Mouse (Mus musculus): ENCODE results near the gene Mrpl23. TPM values are rescaled to one million over a fixed set of nuclear protein-coding genes. Genes with fewer than 3 reads are reported as not detected.

Gene Mrpl23
- polyA plus RNA-seq, 1 experiment from 2014 or later, result 12.8 TPM

- Histone ChIP-seq H3K27ac (no peak overlapping the region), H3K4me1 (replicated peaks) (peaks cover 18% of the 10 kb centered on the region), H3K36me3 (no peaks in the 10 kb centered on the region), H3K9ac (replicated peaks) (no peak overlapping the region), H3K4me3 (replicated peaks) (no peak overlapping the region), H3K27me3 (no peaks in the 10 kb centered on the region), H3K4me2 (replicated peaks) (no peak overlapping the region), H3K9me3 (no peaks in the 10 kb centered on the region)
- 0 out of 2 replicates have a peak, but pooled peaks have one; percentile 43 for ATAC-seq
- WGBS, result 91% methylated on average over 9 of the region's 9 CpGs
These were observed 38.1 kb downstream of the Mrpl23 start for GRCm38 (mm10) chr7:142570565-142570964.

- Histone ChIP-seq H3K4me2 (replicated peaks) (no peak overlapping the region), H3K9ac (replicated peaks) (no peak overlapping the region), H3K9me3 (no peaks in the 10 kb centered on the region), H3K4me1 (replicated peaks) (peaks cover 18% of the 10 kb centered on the region), H3K27ac (no peak overlapping the region), H3K36me3 (no peaks in the 10 kb centered on the region), H3K27me3 (0 out of 2 replicates have a peak, but pooled peaks cover under 1% of the 10 kb centered on the region), H3K4me3 (replicated peaks) (no peak overlapping the region)
- WGBS, result 78% methylated on average over 16 of the region's 16 CpGs
- no peak for ATAC-seq
These were observed 39.2 kb downstream of the Mrpl23 start for GRCm38 (mm10) chr7:142571458-142572220.

GRCm38 (mm10) chr7:142572343-142572742 lies 39.9 kb downstream of the Mrpl23 start:
- H3K36me3 ChIP-seq, result no peaks in the 10 kb centered on the region
- peaks cover 6% of the 10 kb centered on the region for H3K27me3 ChIP-seq
- peaks cover 18% of the 10 kb centered on the region for H3K4me1 ChIP-seq (replicated peaks)
- 72% methylated on average over 7 of the region's 7 CpGs for WGBS
- H3K9ac ChIP-seq (replicated peaks), result no peak overlapping the region
- H3K9me3 ChIP-seq, result no peaks in the 10 kb centered on the region
- H3K4me3 ChIP-seq (replicated peaks), result no peak overlapping the region
- no peak overlapping the region for H3K4me2 ChIP-seq (replicated peaks)
- H3K27ac ChIP-seq, result no peak overlapping the region
- ATAC-seq, result no peak

- no peak overlapping the region for H3K4me2 ChIP-seq (replicated peaks)
- peaks cover 18% of the 10 kb centered on the region for H3K4me1 ChIP-seq (replicated peaks)
- no peak overlapping the region for H3K4me3 ChIP-seq (replicated peaks)
- H3K36me3 ChIP-seq, result no peaks in the 10 kb centered on the region
- ATAC-seq, result no peak
- no peaks in the 10 kb centered on the region for H3K9me3 ChIP-seq
- H3K27ac ChIP-seq, result no peak overlapping the region
- peaks cover 6% of the 10 kb centered on the region for H3K27me3 ChIP-seq
- no peak overlapping the region for H3K9ac ChIP-seq (replicated peaks)
- WGBS, result 44% methylated on average over 6 of the region's 6 CpGs
These were observed 40.5 kb downstream of the Mrpl23 start for GRCm38 (mm10) chr7:142572992-142573391.

GRCm38 (mm10) chr7:142574155-142574660 lies 41.7 kb downstream of the Mrpl23 start:
- H3K4me3 ChIP-seq (replicated peaks), result no peak overlapping the region
- peaks cover 16% of the 10 kb centered on the region for H3K4me1 ChIP-seq (replicated peaks)
- H3K9me3 ChIP-seq, result no peaks in the 10 kb centered on the region
- WGBS, result 67% methylated on average over 3 of the region's 3 CpGs
- H3K36me3 ChIP-seq, result no peaks in the 10 kb centered on the region
- ATAC-seq, result no peak
- no peak overlapping the region for H3K9ac ChIP-seq (replicated peaks)
- no peak overlapping the region for H3K27ac ChIP-seq
- no peak overlapping the region for H3K4me2 ChIP-seq (replicated peaks)
- H3K27me3 ChIP-seq, result peaks cover 11% of the 10 kb centered on the region

GRCm38 (mm10) chr7:142574826-142575351 lies 42.4 kb downstream of the Mrpl23 start:
- Histone ChIP-seq H3K4me1 (replicated peaks) (peaks cover 12% of the 10 kb centered on the region; the same call in 1 of the 2 replicates), H3K4me3 (replicated peaks) (no peak overlapping the region), H3K36me3 (no peaks in the 10 kb centered on the region), H3K9ac (replicated peaks) (no peak overlapping the region), H3K4me2 (replicated peaks) (no peak overlapping the region), H3K9me3 (no peaks in the 10 kb centered on the region), H3K27me3 (peaks cover 11% of the 10 kb centered on the region), H3K27ac (no peak overlapping the region)
- no peak for ATAC-seq
- 87% methylated on average over 9 of the region's 9 CpGs for WGBS

- no peak for ATAC-seq
- Histone ChIP-seq H3K9ac (replicated peaks) (no peak overlapping the region), H3K9me3 (no peaks in the 10 kb centered on the region), H3K36me3 (no peaks in the 10 kb centered on the region), H3K4me2 (replicated peaks) (no peak overlapping the region), H3K4me1 (replicated peaks) (peaks cover 12% of the 10 kb centered on the region; the same call in 1 of the 2 replicates), H3K4me3 (replicated peaks) (no peak overlapping the region), H3K27ac (no peak overlapping the region), H3K27me3 (peaks cover 11% of the 10 kb centered on the region)
- 90% methylated on average over 12 of the region's 12 CpGs for WGBS
These were observed 43.0 kb downstream of the Mrpl23 start for GRCm38 (mm10) chr7:142575491-142575890.

- Histone ChIP-seq H3K4me1 (replicated peaks) (peaks cover 14% of the 10 kb centered on the region; the same call in 1 of the 2 replicates), H3K36me3 (no peaks in the 10 kb centered on the region), H3K27ac (no peak overlapping the region), H3K27me3 (peaks cover 11% of the 10 kb centered on the region), H3K4me2 (replicated peaks) (no peak overlapping the region), H3K9me3 (peaks cover 4% of the 10 kb centered on the region; the same call in 1 of the 2 replicates), H3K9ac (replicated peaks) (no peak overlapping the region), H3K4me3 (replicated peaks) (no peak overlapping the region)
- 92% methylated on average over 5 of the region's 5 CpGs for WGBS
- no peak for ATAC-seq
These were observed 43.5 kb downstream of the Mrpl23 start for GRCm38 (mm10) chr7:142575971-142576370.

- Histone ChIP-seq H3K4me1 (replicated peaks) (peaks cover 18% of the 10 kb centered on the region; the same call in 1 of the 2 replicates), H3K9me3 (peaks cover 9% of the 10 kb centered on the region; the same call in 1 of the 2 replicates), H3K27ac (no peak overlapping the region), H3K27me3 (peaks cover 11% of the 10 kb centered on the region), H3K4me2 (replicated peaks) (no peak overlapping the region), H3K9ac (replicated peaks) (no peak overlapping the region), H3K36me3 (no peaks in the 10 kb centered on the region), H3K4me3 (replicated peaks) (no peak overlapping the region)
- 90% methylated on average over 25 of the region's 25 CpGs for WGBS
- no peak for ATAC-seq
These were observed 44.2 kb downstream of the Mrpl23 start for GRCm38 (mm10) chr7:142576472-142577326.

- no peak overlapping the region for H3K9ac ChIP-seq (replicated peaks)
- peaks cover 17% of the 10 kb centered on the region; the same call in 1 of the 2 replicates for H3K4me1 ChIP-seq (replicated peaks)
- no peaks in the 10 kb centered on the region for H3K36me3 ChIP-seq
- peaks cover 9% of the 10 kb centered on the region; the same call in 1 of the 2 replicates for H3K9me3 ChIP-seq
- no peak for ATAC-seq
- no peak overlapping the region for H3K27ac ChIP-seq
- H3K4me2 ChIP-seq (replicated peaks), result peak overlapping the region; percentile 36
- H3K4me3 ChIP-seq (replicated peaks), result 0 out of 2 replicates have a peak overlapping the region, but pooled peaks have one; percentile 13
- peaks cover 11% of the 10 kb centered on the region for H3K27me3 ChIP-seq
- WGBS, result 46% methylated on average over 23 of the region's 26 CpGs
These were observed 45.4 kb downstream of the Mrpl23 start for GRCm38 (mm10) chr7:142577806-142578423.

- Histone ChIP-seq H3K9me3 (peaks cover 9% of the 10 kb centered on the region; the same call in 1 of the 2 replicates), H3K4me1 (replicated peaks) (peaks cover 14% of the 10 kb centered on the region; the same call in 1 of the 2 replicates), H3K27ac (no peak overlapping the region), H3K4me2 (replicated peaks) (no peak overlapping the region), H3K27me3 (peaks cover 11% of the 10 kb centered on the region), H3K36me3 (no peaks in the 10 kb centered on the region), H3K9ac (replicated peaks) (no peak overlapping the region), H3K4me3 (replicated peaks) (no peak overlapping the region)
- WGBS, result 55% methylated on average over 5 of the region's 5 CpGs
- no peak for ATAC-seq
These were observed 46.6 kb downstream of the Mrpl23 start for GRCm38 (mm10) chr7:142579069-142579468.

Measured in midbrain, embryonic 13.5 days (tissue).